Mouse (Mus musculus): Measurements from ENCODE around the gene Sergef.

Sergef gene

DNA sequence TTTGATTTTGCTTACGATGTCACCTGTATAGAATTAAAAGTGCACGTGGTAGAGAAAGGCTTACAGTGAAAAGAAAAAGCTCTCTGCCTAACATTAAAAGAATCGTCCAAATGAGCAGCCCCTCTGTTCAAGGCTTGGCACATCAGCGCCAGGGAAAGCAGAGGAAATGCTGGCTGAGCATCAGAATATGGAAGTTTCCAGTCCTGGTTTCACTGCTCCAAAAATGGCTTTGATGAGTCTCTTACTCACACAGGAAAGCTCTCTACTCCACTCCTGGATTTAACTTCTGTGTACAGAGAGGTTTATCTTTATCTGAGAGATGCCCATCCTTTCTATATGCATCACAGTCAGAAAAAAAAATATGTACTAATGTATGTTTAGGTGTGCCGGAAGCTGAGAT is 61.5 kb downstream of the Sergef start:
- no peak for DNase-seq (ENCODE audit: low spot score in 2 of 2)

DNA sequence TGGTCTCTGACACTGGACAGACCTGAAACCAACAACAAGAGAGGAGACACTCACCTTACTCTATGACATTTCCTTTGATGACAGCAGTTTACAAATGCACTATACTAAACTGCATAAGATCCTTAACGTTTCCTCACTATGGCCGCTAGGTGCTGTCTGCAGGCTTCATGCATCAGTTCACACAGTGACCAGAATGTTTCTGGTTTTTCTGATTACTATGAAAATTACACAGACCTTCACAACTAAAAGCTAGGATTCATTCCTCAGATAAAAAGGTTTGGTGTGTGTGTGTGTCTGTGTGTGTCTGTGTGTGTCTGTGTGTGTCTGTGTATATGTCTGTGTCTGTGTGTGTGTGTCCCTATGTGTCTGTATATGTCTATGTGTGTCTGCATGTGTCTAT is 63.7 kb downstream of the Sergef start:
- DNase-seq (ENCODE audit: low spot score in 2 of 2), result no peak

DNA sequence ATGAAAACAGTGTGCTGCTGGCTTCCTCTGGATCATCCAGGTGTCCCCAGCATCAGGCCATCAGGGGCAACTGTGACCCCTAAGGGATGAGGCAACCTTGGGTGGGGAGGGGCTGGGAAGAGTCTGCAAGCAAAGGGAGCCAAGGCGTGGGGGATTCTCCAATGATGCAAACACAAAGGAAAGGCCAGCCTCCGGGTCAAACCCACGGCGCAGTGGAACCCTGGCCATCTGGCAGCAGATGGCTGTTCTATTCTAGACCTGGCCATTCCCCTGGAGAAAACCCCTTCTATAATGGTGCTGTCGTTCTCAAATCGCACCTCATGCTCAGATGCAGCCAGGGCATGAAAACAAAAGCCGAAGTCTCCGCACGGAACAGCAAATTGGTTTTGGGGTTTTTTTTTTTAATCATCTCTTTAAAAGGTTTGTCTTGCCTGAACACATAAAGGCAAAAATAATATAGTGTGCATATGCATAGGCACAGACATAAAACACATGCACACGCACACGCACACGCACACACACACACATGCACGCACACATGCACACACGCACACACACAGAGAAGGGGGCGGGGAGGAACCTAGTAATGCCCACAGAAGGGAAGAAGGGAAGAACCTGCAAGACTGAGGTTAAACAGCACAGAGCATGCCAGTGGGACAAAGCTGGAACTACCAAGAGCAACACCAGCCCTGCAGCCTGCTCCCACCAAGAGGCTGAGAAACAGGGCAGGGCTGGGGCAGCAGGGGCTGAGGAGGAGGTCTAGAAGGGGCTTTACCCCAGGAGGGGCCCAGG is 66.6 kb downstream of the Sergef start:
- DNase-seq (ENCODE audit: low spot score in 2 of 2), result no peak

DNA sequence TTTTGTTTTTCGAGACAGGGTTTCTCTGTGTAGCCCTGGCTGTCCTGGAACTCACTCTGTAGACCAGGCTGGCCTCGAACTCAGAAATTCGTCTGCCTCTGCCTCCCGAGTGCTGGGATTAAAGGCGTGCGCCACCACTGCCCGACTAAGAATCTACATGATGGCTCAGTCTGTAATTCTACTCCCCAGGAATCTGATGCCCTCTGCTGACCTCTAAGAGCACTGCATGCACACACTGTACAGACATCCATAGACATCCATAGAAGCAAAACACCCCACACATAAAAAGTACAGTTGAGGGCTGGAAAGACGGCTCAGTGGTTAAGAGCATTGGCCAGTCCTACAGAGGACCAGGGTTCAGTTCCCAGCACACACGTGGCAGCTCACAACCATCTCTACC is 70.1 kb downstream of the Sergef start:
- peak in 1 of 2 experiments; percentile 56 for DNase-seq (ENCODE audit: low spot score in 2 of 2)

DNA sequence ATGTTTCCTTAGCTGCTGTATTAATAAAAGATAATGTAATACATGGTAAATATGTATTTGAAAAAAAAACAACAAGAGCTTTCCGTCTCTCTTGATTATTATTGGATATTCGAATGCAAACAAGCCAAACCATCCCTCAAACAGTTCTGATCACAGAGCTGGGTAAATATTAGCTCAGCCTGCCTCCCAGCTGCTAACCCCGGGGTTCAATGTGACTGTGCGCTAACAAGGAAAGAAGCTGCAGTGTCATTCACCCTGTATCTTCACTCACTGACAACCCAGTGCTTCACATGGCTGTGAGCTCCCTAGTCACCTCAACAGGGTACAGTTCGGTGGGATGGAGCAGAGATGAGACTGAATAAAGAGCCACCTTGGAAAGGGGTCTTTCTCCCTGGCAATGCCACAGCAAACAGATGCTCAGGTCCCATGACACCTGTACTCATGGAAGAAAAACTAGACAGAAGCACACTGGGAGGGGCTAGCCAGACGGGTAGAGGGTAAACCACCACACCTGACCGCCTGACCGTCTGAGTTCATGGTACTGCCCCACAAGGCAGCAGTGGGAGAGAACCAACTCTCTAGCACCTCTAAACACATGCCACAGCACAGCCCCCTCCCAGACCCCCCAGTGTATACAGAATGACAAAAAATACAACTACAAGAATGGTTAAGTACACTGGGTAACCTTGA is 73.1 kb downstream of the Sergef start:
- DNase-seq (ENCODE audit: low spot score in 2 of 2), result no peak

DNA sequence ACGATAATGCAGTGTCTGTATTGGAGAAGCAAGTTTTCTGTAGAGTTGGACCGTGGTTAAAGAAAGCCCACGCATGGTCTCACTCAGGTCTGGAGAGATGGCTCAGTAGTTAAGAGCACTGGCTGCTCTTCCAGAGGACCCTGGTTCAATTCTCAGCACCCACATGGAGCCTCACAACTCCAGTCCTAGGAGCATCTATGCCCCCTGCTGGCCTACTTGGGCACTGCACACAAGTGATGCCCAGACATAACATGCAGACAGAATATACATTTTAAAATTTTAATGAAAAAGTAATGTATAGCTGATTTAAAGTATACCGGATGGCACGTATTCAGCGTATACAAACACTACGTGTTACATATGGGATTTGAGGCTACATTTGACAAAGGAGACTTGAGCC is 74.2 kb downstream of the Sergef start:
- no peak for DNase-seq (ENCODE audit: low spot score in 2 of 2)

DNA sequence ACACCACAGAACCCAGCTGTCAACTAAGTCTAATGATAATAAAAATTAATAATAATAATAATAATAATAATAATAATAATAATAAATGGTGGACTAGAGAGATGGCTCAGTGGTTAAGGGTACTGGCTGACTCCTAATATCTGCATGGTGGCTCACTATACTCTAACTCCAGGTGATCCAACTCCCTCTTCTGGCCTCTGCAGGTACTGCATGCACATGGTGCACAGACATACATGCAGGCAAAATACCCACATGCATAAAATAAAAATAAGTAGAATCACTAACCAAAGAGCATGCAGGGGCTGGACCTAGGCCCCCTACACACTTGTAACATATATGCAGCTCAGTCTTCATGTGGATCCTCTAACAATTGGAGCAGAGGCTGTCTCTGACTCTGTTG is 75.8 kb downstream of the Sergef start:
- no peak for DNase-seq (ENCODE audit: low spot score in 2 of 2)

DNA sequence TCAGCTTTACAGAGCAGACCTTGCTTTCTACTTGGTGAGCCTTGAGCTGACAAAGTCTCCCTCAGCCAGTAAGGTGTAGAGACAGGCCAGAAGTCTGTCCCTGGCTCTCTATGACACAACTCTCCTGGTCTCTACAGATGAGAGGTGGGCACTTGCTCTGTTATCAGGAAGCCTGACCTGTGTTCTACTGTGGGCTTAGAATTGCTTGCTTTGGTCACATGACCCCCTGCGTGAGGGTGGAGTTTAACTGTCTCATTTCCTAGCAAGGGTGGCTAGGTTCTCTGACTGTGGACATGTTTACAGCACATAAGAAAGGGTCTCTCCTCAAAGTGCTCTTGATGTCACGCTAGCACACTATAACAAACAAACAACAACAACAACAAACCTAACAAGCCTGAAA is 79.5 kb downstream of the Sergef start:
- no peak for DNase-seq (ENCODE audit: low spot score in 2 of 2)

DNA sequence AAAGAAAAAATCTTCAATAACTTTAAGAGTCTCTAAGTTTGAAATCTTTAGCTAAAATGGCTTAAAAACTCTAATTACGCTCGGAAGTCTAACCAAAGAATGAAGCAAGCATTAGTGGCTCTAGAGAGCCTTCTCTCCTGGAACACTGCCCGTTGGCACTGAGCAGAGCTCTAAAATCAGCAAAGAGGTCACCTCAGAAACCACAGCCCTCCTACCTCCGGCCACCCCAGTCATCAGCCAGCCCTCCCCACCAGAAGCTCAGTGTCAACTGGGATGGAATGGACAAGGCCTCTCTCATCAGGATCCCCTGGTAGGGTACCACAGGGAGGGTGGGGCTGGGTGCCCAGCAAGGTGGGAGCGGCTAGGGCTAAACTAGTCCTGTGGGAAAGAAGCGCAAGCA is 80.0 kb downstream of the Sergef start:
- no peak for DNase-seq (ENCODE audit: low spot score in 2 of 2)

DNA sequence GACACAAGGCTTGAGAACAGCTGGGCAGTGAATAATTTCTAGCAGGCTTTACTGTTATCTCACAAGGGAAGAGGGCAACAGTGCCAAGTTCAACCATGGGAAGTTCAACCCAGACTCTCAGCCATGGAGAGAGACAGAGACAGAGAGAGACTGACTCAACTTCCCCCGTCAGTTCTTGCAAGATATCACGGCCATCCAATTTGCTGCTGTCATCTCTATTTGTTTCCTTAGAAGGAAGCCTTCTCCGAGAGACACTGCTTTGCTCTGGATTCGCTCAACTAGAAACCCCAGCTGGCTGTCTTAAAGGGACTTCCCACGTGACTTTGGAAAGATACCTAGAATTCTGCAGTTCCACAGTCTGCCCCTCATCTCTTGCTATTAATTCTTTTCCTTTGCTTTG is 80.6 kb downstream of the Sergef start:
- no peak for DNase-seq (ENCODE audit: low spot score in 2 of 2)

DNA sequence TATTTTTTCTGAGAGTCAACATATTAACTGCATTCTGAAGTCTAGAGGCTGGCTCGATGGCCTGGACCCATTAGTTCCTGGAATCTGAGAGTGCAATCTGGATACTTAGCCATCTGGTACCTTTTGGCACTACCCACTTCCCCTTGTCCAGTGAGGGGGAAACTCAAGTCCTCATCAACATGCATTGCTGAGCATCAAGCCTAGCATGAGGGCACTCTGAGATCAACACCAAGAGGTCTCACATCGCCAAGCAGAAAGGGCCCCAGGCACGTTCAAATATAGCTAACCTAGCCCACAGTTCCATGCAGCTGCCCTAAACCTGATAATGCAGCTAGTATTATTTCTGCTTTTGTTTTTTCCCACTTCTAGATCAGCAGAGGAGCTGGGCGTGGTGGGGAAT is 81.6 kb downstream of the Sergef start:
- no peak for DNase-seq (ENCODE audit: low spot score in 2 of 2)

DNA sequence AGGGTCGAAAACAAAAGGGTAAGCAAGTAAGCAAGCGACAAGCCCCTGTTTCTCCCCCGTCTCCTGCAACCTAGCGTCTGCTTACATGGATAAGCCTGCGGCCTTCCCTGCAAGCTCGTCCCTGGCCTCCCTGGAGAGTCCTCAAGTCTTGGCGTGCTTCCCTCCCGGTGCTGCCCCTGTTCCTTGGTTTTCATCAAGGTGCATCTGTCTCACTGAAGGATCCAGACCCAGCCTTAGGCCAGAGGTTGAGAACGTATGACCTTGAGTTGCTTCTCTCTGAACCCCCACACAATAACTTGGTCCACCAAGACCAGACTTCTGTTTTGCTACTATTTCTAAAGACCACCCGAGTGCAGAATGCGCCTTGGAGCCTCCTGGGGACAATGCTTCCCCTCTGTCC is 82.2 kb downstream of the Sergef start:
- DNase-seq (ENCODE audit: low spot score in 2 of 2), result no peak

DNA sequence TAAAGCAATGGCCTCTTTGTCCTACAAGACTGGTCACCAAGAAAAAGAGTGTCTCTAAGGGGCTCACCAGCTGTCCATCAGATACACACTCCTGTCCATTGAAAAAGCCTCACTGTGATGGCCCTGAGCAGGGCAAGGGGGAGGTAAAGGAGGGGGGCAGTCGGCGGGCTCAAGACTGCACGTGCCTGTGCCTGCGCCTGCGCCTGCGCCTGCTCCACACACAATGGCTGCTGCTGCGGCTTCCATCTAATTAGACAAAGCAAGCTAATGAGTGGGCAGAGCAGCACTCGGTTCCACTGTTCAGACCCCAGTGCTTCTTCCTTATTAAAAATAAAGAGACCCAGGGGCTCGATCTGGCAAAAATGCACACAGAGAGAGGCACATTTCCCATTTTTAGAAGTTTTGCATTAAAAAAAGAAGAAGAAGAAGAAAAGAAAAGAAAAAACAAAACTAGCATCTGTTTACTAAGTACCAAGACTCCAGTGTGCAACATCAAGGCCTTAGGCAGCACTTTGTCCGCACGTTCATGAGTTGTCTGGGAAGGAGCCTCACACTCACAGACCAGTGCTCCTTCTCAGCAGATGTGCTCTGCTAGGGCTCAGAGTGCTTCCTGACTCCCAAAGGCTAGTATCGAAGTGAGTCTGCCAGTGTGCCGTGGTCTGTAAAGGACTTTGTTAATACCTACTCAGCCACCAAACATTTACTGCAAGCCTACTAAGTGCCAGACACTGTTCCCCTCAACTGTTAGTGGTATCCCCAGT is 83.1 kb downstream of the Sergef start:
- no peak for DNase-seq (ENCODE audit: low spot score in 2 of 2)

DNA sequence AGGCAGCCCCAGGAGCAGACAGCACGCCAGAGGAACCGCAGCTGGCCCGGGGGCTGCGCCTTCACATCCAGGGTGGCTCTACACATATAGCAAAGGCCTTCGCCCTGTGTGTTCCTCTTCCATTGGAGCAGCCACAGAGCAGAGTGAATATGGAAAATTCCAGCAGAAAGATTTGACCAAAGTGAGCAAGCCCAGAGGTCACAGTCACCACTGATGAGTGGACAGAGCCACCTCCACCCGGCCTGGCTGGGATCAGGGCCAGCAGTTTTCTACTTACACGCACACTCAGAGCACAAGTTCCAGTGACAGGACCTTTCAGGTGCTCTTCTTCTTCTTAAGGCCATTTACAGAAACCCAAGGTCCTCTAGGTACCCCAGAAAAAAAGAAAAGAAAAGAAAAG is 83.9 kb downstream of the Sergef start:
- no peak for DNase-seq (ENCODE audit: low spot score in 2 of 2)

DNA sequence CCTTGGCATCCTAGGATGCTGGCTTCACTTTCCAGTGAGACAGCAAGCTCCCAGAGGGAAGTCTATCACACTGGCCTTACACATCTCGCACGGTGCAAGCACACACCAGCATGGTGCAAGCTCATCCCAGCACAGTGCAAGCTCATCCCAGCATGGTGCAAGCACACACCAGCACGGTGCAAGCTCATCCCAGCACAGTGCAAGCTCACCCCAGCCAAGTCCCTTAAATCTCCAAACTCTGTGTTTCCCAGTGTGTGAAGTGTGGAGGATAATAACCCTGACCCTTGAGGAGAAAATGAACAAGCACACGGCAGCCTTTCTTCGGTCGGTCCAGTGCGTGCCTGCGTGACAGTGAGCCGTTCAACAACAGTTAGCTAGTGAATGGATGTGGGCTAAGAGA is 84.8 kb downstream of the Sergef start:
- no peak for DNase-seq (ENCODE audit: low spot score in 2 of 2)

DNA sequence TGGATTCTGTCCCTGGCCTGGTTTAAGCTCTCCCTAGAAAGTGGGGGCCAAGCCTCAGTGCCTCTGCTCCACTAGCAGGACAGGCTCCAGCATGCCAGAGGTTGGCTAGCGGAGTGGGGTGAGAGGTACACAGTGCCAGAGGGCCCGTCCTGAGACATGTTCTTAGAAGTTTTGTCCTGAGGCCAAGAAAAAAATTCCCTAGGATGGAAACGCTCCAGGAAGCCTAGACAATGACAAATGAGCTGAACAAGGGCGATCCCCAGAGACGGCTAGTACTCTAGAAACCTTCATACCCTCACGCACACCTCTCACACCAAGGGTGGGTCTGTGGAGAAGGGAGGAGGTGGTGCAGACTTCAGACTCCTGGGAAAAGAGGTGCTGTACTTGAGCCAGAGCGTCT is 85.6 kb downstream of the Sergef start:
- DNase-seq (ENCODE audit: low spot score in 2 of 2), result peak in 1 of 2 experiments; percentile 51

DNA sequence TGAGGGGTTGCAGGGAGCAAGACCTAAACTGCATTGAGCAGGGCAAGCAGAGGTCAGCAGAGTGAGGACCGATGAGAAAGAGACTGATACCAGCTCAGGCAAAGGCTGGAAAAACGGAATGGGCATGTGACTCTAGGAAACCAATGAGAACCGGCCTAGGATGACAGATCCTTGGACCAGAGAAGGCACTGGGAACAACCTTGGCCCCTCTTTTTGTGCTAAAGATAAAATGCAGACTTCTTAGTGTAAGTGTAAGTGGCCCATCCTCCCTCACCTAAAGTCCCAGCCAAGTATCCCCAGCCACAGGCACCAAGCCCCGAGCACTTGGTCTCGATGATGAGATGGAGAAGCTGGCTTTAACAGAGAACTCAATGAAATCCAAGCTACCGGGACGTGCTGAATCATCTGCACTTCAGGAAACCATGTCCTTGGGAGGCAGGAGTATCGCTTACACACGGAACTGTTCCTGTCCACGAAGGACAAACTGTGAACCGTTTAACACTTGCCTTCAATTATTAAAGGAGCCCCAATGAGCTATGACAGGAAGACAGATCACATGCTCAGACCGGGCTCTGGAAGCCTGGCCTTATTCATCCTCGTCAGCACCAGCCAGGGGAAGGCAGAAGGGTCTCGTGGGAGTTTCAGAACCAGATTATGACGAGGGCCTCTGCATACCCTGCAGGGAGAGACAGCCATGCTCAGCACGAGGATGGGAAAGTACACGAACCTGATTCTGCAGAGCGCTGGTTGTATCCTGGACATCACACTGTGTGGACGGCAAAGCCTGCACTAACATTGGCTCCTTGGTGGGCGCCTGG is 87.5 kb downstream of the Sergef start:
- no peak for DNase-seq (ENCODE audit: low spot score in 2 of 2)

DNA sequence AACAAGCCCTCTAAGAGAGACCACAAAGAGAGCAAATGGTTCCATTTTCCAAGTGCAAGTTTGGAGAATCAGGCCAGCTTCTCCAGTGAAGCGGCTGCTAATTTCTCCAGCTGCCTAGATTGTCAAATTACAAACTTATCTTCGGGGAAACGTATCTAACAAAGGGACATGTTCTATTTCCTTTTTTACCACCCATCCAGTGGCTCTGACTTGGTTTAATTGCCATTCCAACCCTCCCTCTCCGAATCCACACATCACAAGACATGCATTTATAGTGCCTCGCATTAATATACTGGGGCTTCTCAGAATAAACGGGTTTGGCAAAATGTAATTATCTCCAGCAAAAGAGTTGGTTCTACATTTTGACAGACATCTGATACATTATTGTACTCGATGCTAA is 88.4 kb downstream of the Sergef start:
- no peak for DNase-seq (ENCODE audit: low spot score in 2 of 2)

DNA sequence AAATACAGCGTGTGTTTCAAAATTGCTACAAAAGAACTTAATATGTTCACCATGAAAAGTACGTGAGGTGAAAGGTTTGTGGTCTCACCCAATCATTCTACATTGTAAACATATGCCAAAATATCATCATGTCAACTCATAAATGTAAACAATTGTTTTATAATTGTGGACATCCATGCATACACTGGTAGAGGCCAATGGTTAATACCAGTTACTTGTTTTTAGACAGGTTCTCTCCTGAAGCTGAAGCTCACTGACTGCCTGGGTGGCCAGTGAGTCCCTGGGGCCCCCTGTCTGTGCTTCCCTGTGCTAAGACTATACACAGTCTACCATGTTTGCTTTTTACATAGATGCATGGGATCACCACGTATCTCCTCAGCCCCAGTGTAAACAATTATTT is 91.5 kb downstream of the Sergef start:
- DNase-seq (ENCODE audit: low spot score in 2 of 2), result no peak

DNA sequence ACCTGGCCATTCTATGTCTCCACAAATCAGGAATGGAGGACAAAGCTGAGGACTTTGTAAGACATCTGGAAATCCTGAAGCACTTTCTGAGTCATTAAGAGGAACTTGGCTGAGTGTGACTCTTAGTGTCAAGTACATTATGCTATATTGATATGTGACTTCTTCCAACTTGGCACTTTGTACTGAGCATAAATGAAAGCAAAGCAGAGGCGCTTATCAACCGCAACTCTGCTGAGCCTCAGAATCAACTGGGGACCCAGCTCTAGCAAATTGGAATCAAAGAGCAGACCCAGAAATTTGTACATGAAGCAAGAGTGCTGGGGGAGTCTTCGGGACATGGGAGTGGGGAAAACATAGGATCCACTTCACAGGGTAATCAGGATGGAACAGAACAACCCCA is 92.0 kb downstream of the Sergef start:
- DNase-seq (ENCODE audit: low spot score in 2 of 2), result no peak

DNA sequence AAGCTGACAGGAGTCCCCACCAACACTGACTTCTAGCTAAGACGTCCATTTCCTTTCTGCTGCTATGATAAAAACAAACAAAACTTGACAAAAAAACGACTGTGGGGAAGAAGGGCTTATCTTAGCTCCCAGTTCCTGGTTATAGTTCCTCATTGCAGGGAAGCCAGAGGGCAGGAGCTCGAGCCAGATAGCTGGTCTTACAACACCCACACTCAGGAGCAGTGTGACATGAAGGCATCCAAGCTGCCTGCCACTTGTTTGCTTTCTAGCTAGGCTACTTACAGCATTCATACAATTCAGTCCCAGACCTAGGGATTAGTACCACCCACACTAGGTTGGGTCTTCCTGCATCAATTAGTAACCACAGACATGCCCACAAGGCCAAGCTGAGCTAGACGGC is 93.1 kb downstream of the Sergef start:
- DNase-seq (ENCODE audit: low spot score in 2 of 2), result no peak

DNA sequence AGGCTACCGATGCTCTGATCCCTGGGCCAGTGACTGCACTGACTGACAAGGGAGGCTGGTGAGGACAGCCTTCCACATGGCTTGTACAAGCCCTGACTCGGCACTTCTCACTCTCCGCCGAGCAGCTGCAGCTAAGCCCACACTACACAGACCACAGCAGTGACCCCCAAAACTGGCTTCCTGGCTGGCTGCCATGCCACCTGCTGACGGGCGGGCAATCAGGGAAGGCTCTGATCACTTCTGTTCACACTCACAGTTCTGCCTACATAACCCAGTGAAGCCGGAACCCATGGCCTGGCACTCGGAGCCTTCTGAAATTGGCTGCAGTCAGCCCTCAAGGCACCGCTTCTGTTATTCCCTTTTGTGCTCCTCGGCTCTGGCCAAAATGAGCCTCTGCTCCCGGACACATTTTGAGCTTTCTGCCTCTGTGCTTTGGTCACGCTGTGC is 95.4 kb downstream of the Sergef start:
- DNase-seq (ENCODE audit: low spot score in 2 of 2), result peak; percentile 82 to 83
